Mouse (Mus musculus) mesoderm, embryonic 11.5 days (tissue): ENCODE results near the gene B3gnt2.
"Not testable (repeated sequence)": the region's sequence is repeated elsewhere in the genome, so short reads cannot be mapped to it uniquely, and the experiment has no call there.

Source experiments
- DNase-seq: peaks from one replicate; pipeline ENCODE4 v3.0.0-alpha.2; 2012; ENCODE audit warnings: low read depth, low spot score

Gene B3gnt2

DNA sequence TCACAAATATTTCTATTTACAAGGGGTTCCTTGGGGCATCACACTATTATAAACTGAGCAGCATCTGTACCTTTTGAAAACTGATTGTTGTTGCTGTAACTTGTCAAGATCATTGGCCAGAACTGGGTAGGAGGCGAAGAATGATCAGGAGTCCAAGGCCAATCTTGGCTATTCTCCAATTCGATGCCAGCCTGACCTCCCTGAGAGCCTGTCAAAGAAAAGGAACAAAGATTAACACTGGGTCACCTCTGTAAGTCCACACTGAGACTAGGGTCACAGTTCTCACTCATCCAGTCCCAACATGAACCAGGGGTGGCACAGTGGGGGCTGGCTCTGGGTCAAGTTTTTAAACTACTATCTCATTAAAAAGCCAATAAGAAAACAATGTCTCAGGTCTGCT lies 85.9 kb downstream of the B3gnt2 start:
- DNase-seq = no peak

DNA sequence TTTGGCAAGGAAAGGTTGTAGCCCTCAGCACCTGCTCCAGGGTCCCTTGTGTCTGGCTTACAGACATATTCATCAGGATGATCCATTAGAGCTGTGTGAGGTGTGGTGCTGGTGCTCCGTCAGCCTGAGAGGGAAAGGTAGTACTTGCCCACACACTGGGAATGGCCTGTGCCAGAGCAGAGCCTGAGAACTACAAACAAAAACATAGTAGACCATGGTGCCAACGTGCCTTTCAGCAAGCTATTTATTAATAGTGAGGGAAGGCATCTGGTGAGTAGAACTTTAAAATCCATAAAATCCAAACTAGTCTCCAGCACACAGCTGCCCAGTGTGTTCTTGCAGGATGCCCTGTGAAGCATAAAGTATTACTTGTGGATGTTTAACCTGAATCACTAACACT lies 94.5 kb downstream of the B3gnt2 start:
- DNase-seq = no peak

GRCm38 (mm10) chr11:22765425-22765824 lies 95.3 kb downstream of the B3gnt2 start:
- DNase-seq = no peak

DNA sequence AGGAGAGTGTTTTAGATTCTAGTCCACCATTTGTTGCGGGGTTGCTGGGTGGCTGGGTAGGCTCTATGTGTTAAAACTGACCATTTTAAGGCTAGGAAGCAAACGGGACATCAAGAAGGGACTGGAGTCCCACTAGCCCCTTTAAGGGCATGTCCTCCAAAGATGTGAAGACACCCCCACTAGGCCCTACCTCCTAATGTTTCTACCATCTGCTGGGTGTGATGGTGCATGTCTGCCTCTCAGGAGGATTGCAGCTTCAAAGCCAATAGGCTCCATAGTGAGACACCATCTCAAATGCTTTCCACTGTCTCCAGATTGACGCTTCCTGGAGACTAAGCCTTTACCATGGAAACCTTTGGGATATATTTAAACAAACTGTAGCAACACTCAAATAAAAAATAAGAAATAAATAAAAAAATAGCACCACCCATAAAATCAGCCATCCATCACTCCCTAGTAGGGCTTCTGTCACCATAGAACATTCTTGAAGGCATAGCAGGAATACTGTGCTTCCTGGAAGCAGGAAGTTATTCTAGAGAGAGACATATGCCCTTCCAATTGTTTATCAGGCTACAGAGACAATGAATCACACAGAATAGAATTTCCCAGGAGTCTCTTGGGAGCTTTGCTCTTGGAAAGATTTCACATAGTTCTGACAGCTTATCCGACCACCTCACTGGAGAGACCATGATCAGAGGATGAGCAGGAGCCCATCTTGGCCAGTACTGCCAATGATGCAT lies 97.0 kb downstream of the B3gnt2 start:
- DNase-seq = peak; percentile 13

DNA sequence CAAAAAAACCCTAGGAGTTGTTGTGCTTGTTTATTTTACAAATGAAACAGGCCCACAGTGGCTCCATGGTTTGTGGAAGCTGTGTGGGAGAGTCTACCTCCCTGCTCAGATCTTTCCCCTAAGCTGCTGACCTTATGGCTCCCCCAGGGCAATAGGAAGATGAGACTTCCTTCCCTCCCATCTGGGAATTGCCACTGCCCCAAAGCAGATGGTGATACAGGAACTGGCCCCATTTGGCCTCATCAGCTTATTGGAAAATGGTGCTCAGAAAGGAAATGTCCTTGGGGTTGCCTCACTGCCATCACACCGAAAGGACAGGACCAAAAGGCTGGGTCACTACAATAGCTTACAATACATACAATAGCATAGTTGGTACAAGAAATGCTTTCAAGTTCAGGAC lies 97.7 kb downstream of the B3gnt2 start:
- peak; percentile 25 for DNase-seq

GRCm38 (mm10) chr11:22762236-22762927 lies 98.4 kb downstream of the B3gnt2 start:
- DNase-seq = no peak

GRCm38 (mm10) chr11:22759783-22760182 lies 101.0 kb downstream of the B3gnt2 start:
- no peak for DNase-seq

GRCm38 (mm10) chr11:22756168-22756980 lies 104.4 kb downstream of the B3gnt2 start:
- no peak for DNase-seq

- no peak for DNase-seq
Measured at GRCm38 (mm10) chr11:22755180-22755579, 105.6 kb downstream of the B3gnt2 start.

DNA sequence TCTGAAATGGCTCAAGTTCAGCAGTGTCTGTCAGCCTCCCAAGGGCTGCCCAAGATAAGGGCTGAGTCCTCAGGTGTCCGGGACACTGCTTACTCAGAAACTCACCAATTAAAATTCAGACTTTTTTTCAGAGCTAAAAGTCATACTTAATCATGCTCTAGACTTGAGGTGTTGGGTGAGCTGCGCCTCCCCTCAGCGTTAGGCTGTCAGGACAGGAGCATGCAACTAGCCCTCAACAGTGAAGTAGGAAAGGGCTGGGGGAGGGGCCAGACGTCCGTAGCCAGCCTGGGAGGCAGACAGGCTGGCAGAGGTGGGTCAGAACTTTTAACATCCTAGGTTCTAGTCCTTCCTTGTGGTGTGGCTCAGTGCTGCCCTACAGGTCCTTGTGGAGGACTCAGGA lies 108.2 kb downstream of the B3gnt2 start:
- no peak for DNase-seq

GRCm38 (mm10) chr11:22751592-22751991 lies 109.2 kb downstream of the B3gnt2 start:
- no peak for DNase-seq

- DNase-seq = no peak
Measured at GRCm38 (mm10) chr11:22747406-22747805, 113.4 kb downstream of the B3gnt2 start.

DNA sequence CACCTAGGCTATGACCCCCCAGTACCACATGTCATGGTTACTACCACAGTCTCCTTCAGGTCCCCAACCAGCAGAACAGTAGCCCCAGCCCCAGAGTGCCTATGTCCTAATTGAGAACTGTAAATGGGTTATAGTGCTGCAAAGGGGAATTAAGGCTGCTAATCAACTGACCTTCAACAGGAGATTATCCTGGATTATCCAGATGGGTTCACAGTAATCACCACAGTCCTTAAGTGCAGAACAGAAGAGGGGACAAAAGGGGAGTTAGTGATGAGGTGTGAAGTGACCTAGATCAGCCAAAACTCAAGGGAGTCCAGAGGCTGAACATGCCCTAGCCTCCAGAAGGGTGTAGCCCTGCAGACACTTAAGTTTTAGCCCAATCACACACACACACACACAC lies 115.4 kb downstream of the B3gnt2 start:
- no peak for DNase-seq

DNA sequence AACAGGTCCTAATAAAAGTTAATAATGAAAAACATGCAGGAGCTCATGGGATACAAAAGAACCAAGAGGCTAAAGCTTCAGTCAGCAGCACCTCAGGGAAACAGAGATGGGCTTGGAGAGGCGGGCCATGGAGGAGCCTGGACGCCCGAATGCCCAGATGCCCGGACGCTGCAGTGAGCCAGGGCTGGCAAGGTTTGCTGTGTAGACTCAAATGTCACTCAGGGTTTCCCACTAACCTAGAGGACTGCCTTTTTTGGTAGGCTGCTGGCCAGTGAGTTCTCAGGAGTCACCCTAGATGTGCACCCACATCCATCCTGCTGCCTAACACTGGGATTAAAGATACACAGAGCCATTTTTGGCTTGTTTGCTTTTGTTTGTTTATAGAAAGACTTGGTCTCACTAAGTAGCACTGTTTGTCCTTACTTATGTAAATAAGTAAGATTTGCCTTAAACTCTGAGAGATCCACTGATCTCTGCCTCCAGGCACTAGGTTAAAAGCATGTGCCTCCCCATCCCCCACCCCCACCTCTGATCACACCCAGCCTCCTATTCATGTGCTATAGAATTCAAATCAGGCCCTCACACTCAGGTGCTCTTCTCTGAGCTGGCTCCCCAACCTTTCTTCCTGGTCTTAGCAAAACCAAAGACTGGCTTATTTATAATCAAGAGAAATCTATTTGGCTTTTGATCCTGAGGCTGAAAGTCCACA lies 117.0 kb downstream of the B3gnt2 start:
- DNase-seq = no peak

- no peak for DNase-seq
Measured at GRCm38 (mm10) chr11:22741998-22742626, 118.6 kb downstream of the B3gnt2 start.

DNA sequence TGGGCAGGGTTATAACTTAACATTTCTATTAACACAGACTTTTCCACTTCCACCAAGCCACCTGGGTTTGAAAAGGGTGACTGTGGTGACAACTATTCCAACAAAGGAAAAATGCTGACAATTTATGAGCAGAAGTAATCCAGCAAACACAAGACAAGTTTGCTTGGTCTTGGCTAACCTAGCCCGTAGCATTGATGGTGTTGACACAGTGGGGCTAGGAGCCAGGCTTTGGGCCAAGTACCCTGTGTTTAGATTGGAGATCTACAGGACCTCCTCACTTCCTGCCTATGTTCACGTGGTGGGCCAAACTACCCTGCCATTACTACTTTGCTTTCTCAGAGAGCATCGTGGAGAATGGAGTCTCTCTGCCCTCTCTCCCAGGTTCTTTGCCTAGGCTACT lies 119.3 kb downstream of the B3gnt2 start:
- DNase-seq = no peak

- DNase-seq = no peak
Measured at GRCm38 (mm10) chr11:22739497-22740288, 121.1 kb downstream of the B3gnt2 start.

- DNase-seq = no peak
Measured at GRCm38 (mm10) chr11:22736521-22737225, 124.1 kb downstream of the B3gnt2 start.

DNA sequence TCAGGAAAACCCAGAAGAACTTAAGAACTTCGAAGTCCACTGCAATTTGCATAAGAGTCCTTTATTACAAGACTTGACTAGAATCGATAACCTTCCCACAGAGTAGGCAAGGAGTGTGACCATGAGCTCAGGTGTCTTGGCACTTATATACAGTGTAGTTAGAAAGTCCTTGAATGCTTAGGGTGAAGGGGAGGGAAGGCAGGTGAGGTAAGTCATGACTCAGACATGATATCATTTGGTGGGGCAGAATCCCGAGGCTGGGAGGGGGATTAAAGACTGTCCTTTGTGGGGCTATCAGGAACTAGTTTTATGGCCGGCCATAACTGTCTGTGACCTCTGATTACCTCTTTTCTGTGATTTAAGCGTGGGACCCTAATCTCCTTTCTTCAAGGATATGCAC lies 125.6 kb downstream of the B3gnt2 start:
- not testable (repeated sequence) for DNase-seq

DNA sequence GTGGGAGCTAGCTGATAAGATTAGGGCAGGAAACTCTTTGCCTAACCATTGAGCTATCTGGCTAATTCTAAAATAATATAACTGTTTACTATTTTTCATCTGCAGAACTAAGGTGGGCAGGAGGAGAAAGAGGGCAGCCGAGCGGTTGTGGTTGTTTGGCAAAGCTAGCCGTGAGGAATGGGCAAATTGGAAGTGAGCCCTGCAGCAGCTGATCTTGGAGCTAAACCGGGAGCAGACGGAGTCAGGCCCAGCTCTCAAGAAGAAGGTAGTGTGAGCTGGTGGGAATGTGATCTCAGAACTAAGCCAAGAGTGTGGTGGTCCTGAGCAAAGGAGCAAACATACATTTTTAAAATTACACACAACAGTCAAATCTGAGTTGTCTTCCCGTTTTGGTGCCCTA lies 126.8 kb downstream of the B3gnt2 start:
- DNase-seq = no peak
